ENCODE assay signal across 25 mouse cellular contexts in the genomic region with DNA sequence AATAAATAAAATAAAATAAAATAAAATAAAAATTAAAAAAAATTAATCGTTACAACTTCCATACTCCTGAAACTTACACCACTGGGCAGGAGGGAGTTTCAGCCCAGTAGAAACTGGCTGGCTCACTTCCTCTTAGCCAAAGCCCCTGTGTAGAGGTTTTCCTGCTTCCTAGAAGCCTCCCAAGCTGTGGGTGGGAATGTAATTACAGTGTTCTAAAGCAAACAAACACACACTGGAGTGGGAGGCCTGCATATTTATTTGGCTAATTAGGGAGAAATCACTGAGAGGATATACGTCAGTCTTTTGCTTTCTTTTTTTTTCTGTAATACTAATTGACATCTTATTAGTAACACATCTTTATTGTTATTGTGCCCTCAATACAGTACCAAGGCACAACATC.
A peak's percentile ranks its signal among the peaks of the same experiment; 100 is the strongest.
DNase-seq lines count a peak whose midpoint lies in the region; ATAC-seq and TF ChIP-seq lines count a peak whose summit lies in the region.
"Had no signal": no experiment of that assay in that cellular context is flagged by ENCODE, and none has a peak within 500 bp of the region (broad histone marks: within the 10 kb centered on the region; RNA-seq: fewer than 3 reads in every experiment).

No protein-coding gene starts in this region.

- no peak overlapping the region for H3K27ac ChIP-seq in forebrain, embryonic 11.5 days (ENCODE audit: low read depth, low read length)
- no peak overlapping the region for H3K27ac ChIP-seq in forebrain, postnatal 0 days (ENCODE audit: low read depth, low read length)
- H3K27ac ChIP-seq in forebrain, embryonic 14.5 days (ENCODE audit: low read depth, low read length), result no peak overlapping the region
- no peak overlapping the region for H3K27ac ChIP-seq in forebrain, embryonic 16.5 days (ENCODE audit: low read length)
- H3K27ac ChIP-seq: embryonic facial prominence, embryonic 10.5 days; embryonic facial prominence, embryonic 13.5 days; gastrocnemius, adult 2 months; hindbrain, embryonic 12.5 days; intestine, embryonic 15.5 days had no signal

- H3K9me3 ChIP-seq in forebrain, embryonic 11.5 days (ENCODE audit: control insufficient read depth, low read length), result no peaks in the 10 kb centered on the region
- H3K9me3 ChIP-seq in forebrain, postnatal 0 days (ENCODE audit: low read length), result no peaks in the 10 kb centered on the region
- H3K9me3 ChIP-seq in forebrain, embryonic 14.5 days (replicated peaks; ENCODE audit: control insufficient read depth, low read length), result no peaks in the 10 kb centered on the region
- H3K9me3 ChIP-seq in forebrain, embryonic 16.5 days (ENCODE audit: control insufficient read depth, low read length), result no peaks in the 10 kb centered on the region
- H3K9me3 ChIP-seq: embryonic facial prominence, embryonic 10.5 days; embryonic facial prominence, embryonic 13.5 days; hindbrain, embryonic 12.5 days; intestine, embryonic 15.5 days had no signal

- H3K4me2 ChIP-seq in forebrain, embryonic 11.5 days (ENCODE audit: low read depth, low read length, severe bottlenecking), result no peak overlapping the region
- no peak overlapping the region for H3K4me2 ChIP-seq in forebrain, postnatal 0 days (ENCODE audit: low read depth)
- H3K4me2 ChIP-seq in forebrain, embryonic 14.5 days (ENCODE audit: low read length), result no peak overlapping the region
- H3K4me2 ChIP-seq in forebrain, embryonic 16.5 days (ENCODE audit: low read length), result no peak overlapping the region
- H3K4me2 ChIP-seq: embryonic facial prominence, embryonic 13.5 days; heart, embryonic 11.5 days; hindbrain, embryonic 12.5 days; intestine, embryonic 15.5 days had no signal

- ATAC-seq in forebrain, embryonic 11.5 days (replicated peaks; ENCODE audit: low FRiP score), result 0 out of 2 replicates have a peak, but pooled peaks have one; percentile 36
- ATAC-seq in forebrain, postnatal 0 days, result no peak
- ATAC-seq in forebrain, embryonic 14.5 days, result peak; percentile 54
- no peak for ATAC-seq in forebrain, embryonic 16.5 days
- ATAC-seq: activated CD4-positive, CD25-positive, alpha-beta regulatory T cell, adult 4 months; hindbrain, embryonic 16.5 days had no signal

- no peak for TF ChIP-seq CTCF in forebrain, postnatal 0 days (IDR thresholded peaks at IDR 0.05; ENCODE audit: low read depth)

- WGBS in forebrain, embryonic 11.5 days, result 65% methylated on average over 2 of the region's 2 CpGs
- 59% methylated on average over 2 of the region's 2 CpGs for WGBS in forebrain, postnatal 0 days
- WGBS in forebrain, embryonic 14.5 days, result 47% methylated on average over 2 of the region's 2 CpGs
- 49% methylated on average over 2 of the region's 2 CpGs for WGBS in forebrain, embryonic 16.5 days

- H3K9ac ChIP-seq in forebrain, embryonic 11.5 days (ENCODE audit: low read length), result no peak overlapping the region
- H3K9ac ChIP-seq in forebrain, postnatal 0 days, result no peak overlapping the region
- no peak overlapping the region for H3K9ac ChIP-seq in forebrain, embryonic 14.5 days (ENCODE audit: low read length)
- H3K9ac ChIP-seq in forebrain, embryonic 16.5 days (replicated peaks; ENCODE audit: low read depth, low read length), result no peak overlapping the region
- H3K9ac ChIP-seq: embryonic facial prominence, embryonic 13.5 days; hindbrain, embryonic 12.5 days; intestine, embryonic 15.5 days had no signal

- H3K4me3 ChIP-seq in forebrain, embryonic 11.5 days (ENCODE audit: low read depth, low read length), result no peak overlapping the region
- no peak overlapping the region for H3K4me3 ChIP-seq in forebrain, postnatal 0 days (ENCODE audit: low read depth, low read length)
- H3K4me3 ChIP-seq in forebrain, embryonic 14.5 days (ENCODE audit: low read depth, low read length), result no peak overlapping the region
- no peak overlapping the region for H3K4me3 ChIP-seq in forebrain, embryonic 16.5 days (replicated peaks; ENCODE audit: low read length)
- H3K4me3 ChIP-seq: embryonic facial prominence, embryonic 10.5 days; embryonic facial prominence, embryonic 13.5 days; erythroblast, embryonic 14.5 days; gastrocnemius, adult 2 months; hindbrain, embryonic 12.5 days; intestine, embryonic 15.5 days had no signal

- no peaks in the 10 kb centered on the region for H3K27me3 ChIP-seq in forebrain, embryonic 11.5 days (ENCODE audit: control insufficient read depth, insufficient read depth, low read length)
- H3K27me3 ChIP-seq in forebrain, postnatal 0 days (ENCODE audit: insufficient read depth, low read length), result no peaks in the 10 kb centered on the region
- no peaks in the 10 kb centered on the region for H3K27me3 ChIP-seq in forebrain, embryonic 14.5 days (replicated peaks; ENCODE audit: control insufficient read depth, insufficient read depth, low read length)
- no peaks in the 10 kb centered on the region for H3K27me3 ChIP-seq in forebrain, embryonic 16.5 days (replicated peaks; ENCODE audit: control insufficient read depth, insufficient read depth, low read length)
- H3K27me3 ChIP-seq: embryonic facial prominence, embryonic 13.5 days; hindbrain, embryonic 12.5 days; intestine, embryonic 15.5 days had no signal

- no peak for DNase-seq in forebrain, embryonic 11.5 days (ENCODE audit: low spot score)
- no peak for DNase-seq in forebrain, postnatal 0 days
- DNase-seq in forebrain, embryonic 14.5 days (ENCODE audit: low spot score), result peak; percentile 43
- peak; percentile 27 for DNase-seq in retina, postnatal 1 day
- DNase-seq in retina, embryonic 14.5 days (ENCODE audit: low spot score), result no peak
- DNase-seq: adrenal gland, adult 8-10 months; adrenal gland, postnatal 25 days; cerebellum, adult 11-12 months; cerebellum, adult 8-10 months; cerebellum, postnatal 10 days; cerebellum, postnatal 36 days; embryo, embryonic 11 days; gastrocnemius, adult 2 months; gastrocnemius, postnatal 14 days; heart, adult 11 months; kidney, adult 11 months had no signal

- H3K4me1 ChIP-seq in forebrain, embryonic 11.5 days (replicated peaks; ENCODE audit: control insufficient read depth, insufficient read depth, low read length), result no peaks in the 10 kb centered on the region
- H3K4me1 ChIP-seq in forebrain, postnatal 0 days (ENCODE audit: insufficient read depth), result 0 out of 2 replicates have a peak, but pooled peaks cover 3% of the 10 kb centered on the region
- H3K4me1 ChIP-seq in forebrain, embryonic 14.5 days (ENCODE audit: control insufficient read depth, insufficient read depth, low read length), result no peaks in the 10 kb centered on the region
- H3K4me1 ChIP-seq in forebrain, embryonic 16.5 days (replicated peaks; ENCODE audit: control insufficient read depth, insufficient read depth, low read length), result no peaks in the 10 kb centered on the region
- H3K4me1 ChIP-seq: embryonic facial prominence, embryonic 10.5 days; embryonic facial prominence, embryonic 13.5 days; hindbrain, embryonic 12.5 days; intestine, embryonic 15.5 days had no signal

- H3K36me3 ChIP-seq in forebrain, embryonic 11.5 days (ENCODE audit: control insufficient read depth, insufficient read depth, low read length), result no peaks in the 10 kb centered on the region
- H3K36me3 ChIP-seq in forebrain, postnatal 0 days (ENCODE audit: insufficient read depth), result no peaks in the 10 kb centered on the region
- H3K36me3 ChIP-seq in forebrain, embryonic 14.5 days (ENCODE audit: control insufficient read depth, insufficient read depth, low read length), result no peaks in the 10 kb centered on the region
- H3K36me3 ChIP-seq in forebrain, embryonic 16.5 days (ENCODE audit: control insufficient read depth, insufficient read depth), result no peaks in the 10 kb centered on the region
- H3K36me3 ChIP-seq: embryonic facial prominence, embryonic 10.5 days; embryonic facial prominence, embryonic 13.5 days; hindbrain, embryonic 12.5 days; intestine, embryonic 15.5 days had no signal

Comparison
In these comparisons a context has a peak if more than half of its experiments do, and no peak if none do; other contexts are left out.
1. ATAC-seq: peak in forebrain, embryonic 11.5 days (single experiment) and forebrain, embryonic 14.5 days (single experiment); none in forebrain, postnatal 0 days (single experiment) and forebrain, embryonic 16.5 days (single experiment).
2. DNase-seq: peak in forebrain, embryonic 14.5 days (single experiment) and retina, postnatal 1 day (single experiment); none in forebrain, embryonic 11.5 days (single experiment), forebrain, postnatal 0 days (single experiment) and retina, embryonic 14.5 days (single experiment).